Mouse (Mus musculus) CH12.LX (cell line): ENCODE results near the gene Pik3r6.

Source experiments
- CHD2 ChIP-seq: IDR thresholded peaks from 2 replicates; pipeline ENCODE4 v1.6.1; 2011; ENCODE audit warnings: low read length, improper control_type of control experiment
- CTCF ChIP-seq, 2 experiments: IDR thresholded peaks in 1 of 2; conservative IDR thresholded peaks in 1 of 2; 2 replicates each; pipeline ENCODE4 v1.5.1; 2011 to 2012; ENCODE audit warnings: low read depth in 2 of 2, low read length in 2 of 2, improper control_type of control experiment in 1 of 2, inconsistent platforms in 1 of 2, mild to moderate bottlenecking in 1 of 2, moderate library complexity in 1 of 2
- GABPA ChIP-seq: IDR thresholded peaks from 2 replicates; pipeline ENCODE4 v1.6.1; 2012; ENCODE audit warnings: low read depth, low read length, improper control_type of control experiment, inconsistent platforms; ENCODE audit not compliant: insufficient replicate concordance
- MAFK ChIP-seq: IDR thresholded peaks from 2 replicates; pipeline ENCODE4 v1.6.1; 2011; ENCODE audit warnings: low read length, improper control_type of control experiment; ENCODE audit not compliant: insufficient replicate concordance
- MXI1 ChIP-seq: IDR thresholded peaks from 2 replicates; pipeline ENCODE4 v1.6.1; 2011; ENCODE audit warnings: mild to moderate bottlenecking, low read depth, low read length, improper control_type of control experiment
- POLR2A ChIP-seq: IDR thresholded peaks from 2 replicates; pipeline ENCODE4 v1.6.1; 2011; ENCODE audit warnings: low read depth, mild to moderate bottlenecking, improper control_type of control experiment, low read length
- POLR2AphosphoS2 ChIP-seq: IDR thresholded peaks from 2 replicates; pipeline ENCODE4 v1.6.1; 2011; ENCODE audit warnings: low read depth, low read length, improper control_type of control experiment
- TBP ChIP-seq: conservative IDR thresholded peaks from 2 replicates; pipeline ENCODE4 v1.6.1; 2011; ENCODE audit warnings: low read depth, low read length, improper control_type of control experiment
- TCF12 ChIP-seq: IDR thresholded peaks from 2 replicates; pipeline ENCODE4 v1.6.1; 2014; ENCODE audit warnings: low read depth, mild to moderate bottlenecking, inconsistent platforms, low read length, improper control_type of control experiment
- UBTF ChIP-seq: IDR thresholded peaks from 2 replicates; pipeline ENCODE4 v1.6.1; 2012; ENCODE audit warnings: low read depth, mild to moderate bottlenecking, inconsistent platforms, low read length, improper control_type of control experiment, moderate library complexity
- ZC3H11A ChIP-seq: IDR thresholded peaks from 2 replicates; pipeline ENCODE4 v1.6.1; 2012; ENCODE audit warnings: low read depth, mild to moderate bottlenecking, inconsistent platforms, low read length, improper control_type of control experiment
- ZMIZ1 ChIP-seq: IDR thresholded peaks from 2 replicates; pipeline ENCODE4 v1.6.1; 2012; ENCODE audit warnings: low read depth, mild to moderate bottlenecking, inconsistent platforms, low read length, improper control_type of control experiment

- TF ChIP-seq CTCF (conservative IDR thresholded peaks at IDR 0.05 in 1 of 2, IDR thresholded peaks at IDR 0.05 in 1 of 2; ENCODE audit: low read depth in 2 of 2, low read length in 2 of 2) (no peak), POLR2AphosphoS2 (no peak), TCF12 (no peak), TBP (no peak), POLR2A (no peak), MAFK (no peak), MXI1 (no peak), GABPA (no peak), ZMIZ1 (no peak), ZC3H11A (no peak), UBTF (no peak), CHD2 (no peak)
Measured at GRCm38 (mm10) chr11:68536465-68536864, 33.6 kb downstream of the Pik3r6 start.
